Mouse (Mus musculus): ENCODE measurements around the gene Phgr1. TPM values are rescaled to one million over a fixed set of nuclear protein-coding genes. Genes with fewer than 3 reads are reported as not detected.
A peak's percentile ranks its signal among the peaks of the same experiment; 100 is the strongest.

The Phgr1 gene
- total RNA-seq, 2 experiments from 2014 or later = not detected

GRCm38 (mm10) chr2:118766041-118767033 lies 6.2 kb upstream of the Phgr1 start:
- no peak for TF ChIP-seq CTCF (IDR thresholded peaks at IDR 0.05)
- no peak for DNase-seq (ENCODE audit: extremely low spot score in 1 of 2, low spot score in 2 of 2)
- no peak overlapping the region for H3K27ac ChIP-seq
- intact Hi-C loops (cut with DNase I) = no loop called here
- H3K4me3 ChIP-seq = no peak overlapping the region

- intact Hi-C loops (cut with DNase I) = no loop called here
- no peak overlapping the region for H3K27ac ChIP-seq
- TF ChIP-seq CTCF (IDR thresholded peaks at IDR 0.05) = no peak
- no peak overlapping the region for H3K4me3 ChIP-seq
- DNase-seq (ENCODE audit: extremely low spot score in 1 of 2, low spot score in 2 of 2) = no peak
These were observed 2.0 kb downstream of the Phgr1 start for GRCm38 (mm10) chr2:118774536-118774935.

- Histone ChIP-seq H3K4me3 (no peak overlapping the region), H3K27ac (no peak overlapping the region)
- intact Hi-C loops (cut with DNase I) = no loop called here
- no peak for TF ChIP-seq CTCF (IDR thresholded peaks at IDR 0.05)
- DNase-seq (ENCODE audit: extremely low spot score in 1 of 2, low spot score in 2 of 2) = no peak
These were observed 2.8 kb downstream of the Phgr1 start for GRCm38 (mm10) chr2:118775396-118775795.

- intact Hi-C loops (cut with DNase I) = no loop called here
- TF ChIP-seq CTCF (IDR thresholded peaks at IDR 0.05) = no peak
- peak; percentile 65 for DNase-seq (ENCODE audit: extremely low spot score in 1 of 2, low spot score in 2 of 2)
- Histone ChIP-seq H3K4me3 (no peak overlapping the region), H3K27ac (peak overlapping the region; percentile 37; the same call in 1 of the 2 replicates)
These were observed 3.3 kb downstream of the Phgr1 start for GRCm38 (mm10) chr2:118775846-118776245.

- DNase-seq (ENCODE audit: extremely low spot score in 1 of 2, low spot score in 2 of 2) = no peak
- peak overlapping the region; percentile 37; the same call in 1 of the 2 replicates for H3K27ac ChIP-seq
- no peak for TF ChIP-seq CTCF (IDR thresholded peaks at IDR 0.05)
- H3K4me3 ChIP-seq = no peak overlapping the region
- intact Hi-C loops (cut with DNase I) = no loop called here
These were observed 3.7 kb downstream of the Phgr1 start for GRCm38 (mm10) chr2:118776295-118776694.

GRCm38 (mm10) chr2:118778418-118778817 lies 5.8 kb downstream of the Phgr1 start:
- DNase-seq (ENCODE audit: extremely low spot score in 1 of 2, low spot score in 2 of 2) = no peak
- H3K4me3 ChIP-seq = no peak overlapping the region
- H3K27ac ChIP-seq = no peak overlapping the region
- TF ChIP-seq CTCF (IDR thresholded peaks at IDR 0.05) = no peak
- intact Hi-C loops (cut with DNase I) = no loop called here

GRCm38 (mm10) chr2:118779065-118779464 lies 6.5 kb downstream of the Phgr1 start:
- no peak for DNase-seq (ENCODE audit: extremely low spot score in 1 of 2, low spot score in 2 of 2)
- TF ChIP-seq CTCF (IDR thresholded peaks at IDR 0.05) = no peak
- H3K27ac ChIP-seq = peak overlapping the region; percentile 82
- H3K4me3 ChIP-seq = peak overlapping the region; percentile 75
- intact Hi-C loops (cut with DNase I) = loop anchor here (1.0 kb wide), 2 partner anchors 17 to 34 kb away; partner anchors contain the start of genes Ccdc9b and Inafm2

- Histone ChIP-seq H3K4me3 (peak within 1 kb of the TSS; percentile 75), H3K27ac (peak within 1 kb of the TSS; percentile 82)
- DNase-seq (ENCODE audit: extremely low spot score in 1 of 2, low spot score in 2 of 2) = peak; percentile 95
- intact Hi-C loops (cut with DNase I) = loop anchor here (1.0 kb wide), 2 partner anchors 17 to 34 kb away; partner anchors contain the start of genes Ccdc9b and Inafm2
- TF ChIP-seq CTCF (IDR thresholded peaks at IDR 0.05) = peak; percentile 33
These were observed 7.2 kb downstream of the Phgr1 start, which contains the start of gene Disp2 for GRCm38 (mm10) chr2:118779504-118780480. TSS of gene Disp2 (plus strand) at chr2:118779719.

GRCm38 (mm10) chr2:118781115-118781514 lies 8.5 kb downstream of the Phgr1 start:
- no peak overlapping the region for H3K27ac ChIP-seq
- intact Hi-C loops (cut with DNase I) = no loop called here
- no peak overlapping the region; the same call in 1 of the 2 replicates for H3K4me3 ChIP-seq
- TF ChIP-seq CTCF (IDR thresholded peaks at IDR 0.05) = no peak
- no peak for DNase-seq (ENCODE audit: extremely low spot score in 1 of 2, low spot score in 2 of 2)

- Histone ChIP-seq H3K4me3 (no peak overlapping the region), H3K27ac (no peak overlapping the region)
- no peak for DNase-seq (ENCODE audit: extremely low spot score in 1 of 2, low spot score in 2 of 2)
- TF ChIP-seq CTCF (IDR thresholded peaks at IDR 0.05) = no peak
- intact Hi-C loops (cut with DNase I) = no loop called here
These were observed 9.7 kb downstream of the Phgr1 start for GRCm38 (mm10) chr2:118782303-118782702.

- intact Hi-C loops (cut with DNase I) = no loop called here
- TF ChIP-seq CTCF (IDR thresholded peaks at IDR 0.05) = no peak
- DNase-seq (ENCODE audit: extremely low spot score in 1 of 2, low spot score in 2 of 2) = no peak
- Histone ChIP-seq H3K27ac (no peak overlapping the region), H3K4me3 (no peak overlapping the region)
These were observed 10.5 kb downstream of the Phgr1 start for GRCm38 (mm10) chr2:118783093-118783492.

All from left cerebral cortex, adult 2 months (tissue).